Mouse (Mus musculus): ENCODE data around the gene Pik3cg.

The Pik3cg gene

DNA sequence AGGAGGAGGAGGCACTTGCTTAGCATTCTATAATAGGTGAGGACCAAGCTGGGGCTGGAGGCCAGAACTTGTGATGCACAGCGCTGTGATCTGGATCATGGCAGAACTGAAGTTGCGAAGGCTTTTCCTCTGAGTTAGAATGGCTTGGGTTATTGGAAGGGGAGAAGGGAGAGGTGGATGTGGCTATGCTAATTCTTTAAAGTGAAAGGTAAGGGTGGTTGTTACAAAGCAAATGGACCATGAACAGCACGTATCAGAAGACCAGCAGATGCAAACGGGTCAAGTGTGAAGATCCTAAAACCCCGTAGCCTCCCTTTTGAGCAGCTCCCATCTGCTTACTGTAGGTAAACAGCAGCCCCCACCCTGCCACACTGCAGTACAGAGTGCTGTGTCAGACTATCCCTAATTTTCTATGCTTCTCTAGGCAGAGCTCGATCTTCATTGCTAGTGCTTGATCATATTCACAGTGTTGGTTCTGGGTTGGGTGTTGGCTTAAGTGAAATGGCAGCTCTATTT is 7.3 kb downstream of the Pik3cg start:
- DNase-seq (ENCODE audit: low spot score): no peak

DNA sequence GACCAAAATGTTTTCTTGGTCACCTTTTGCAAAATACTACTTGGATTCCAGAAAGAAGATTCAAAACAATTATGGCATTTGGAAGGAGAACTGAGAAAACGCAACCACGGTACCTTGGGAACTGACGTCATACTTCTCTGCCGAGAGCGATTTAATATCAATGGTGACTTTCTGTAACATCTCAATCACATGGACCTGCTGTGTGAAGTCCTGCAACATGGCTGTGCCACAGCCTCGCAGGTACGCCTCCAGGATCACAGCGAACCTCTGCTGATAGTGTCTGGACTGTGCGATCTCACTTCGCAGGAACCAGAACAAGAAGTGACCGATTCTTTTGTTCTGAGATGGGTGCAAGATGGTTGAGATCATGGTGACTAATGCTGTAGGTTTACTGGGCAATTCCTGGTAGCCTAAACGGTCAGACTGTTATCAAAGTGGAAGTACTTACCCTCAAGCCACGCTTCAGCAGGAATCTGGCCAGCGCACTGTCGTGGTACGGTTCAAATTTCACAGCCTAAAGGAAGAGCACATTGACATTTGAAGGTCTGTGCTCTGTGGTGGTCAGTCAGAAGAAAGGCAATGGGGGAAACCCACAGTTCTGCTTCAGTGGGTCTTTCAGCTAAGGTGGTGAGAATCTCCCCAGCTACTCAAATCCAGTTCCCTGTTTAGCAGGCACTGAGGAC is 7.9 kb downstream of the Pik3cg start:
- DNase-seq (ENCODE audit: low spot score): no peak

DNA sequence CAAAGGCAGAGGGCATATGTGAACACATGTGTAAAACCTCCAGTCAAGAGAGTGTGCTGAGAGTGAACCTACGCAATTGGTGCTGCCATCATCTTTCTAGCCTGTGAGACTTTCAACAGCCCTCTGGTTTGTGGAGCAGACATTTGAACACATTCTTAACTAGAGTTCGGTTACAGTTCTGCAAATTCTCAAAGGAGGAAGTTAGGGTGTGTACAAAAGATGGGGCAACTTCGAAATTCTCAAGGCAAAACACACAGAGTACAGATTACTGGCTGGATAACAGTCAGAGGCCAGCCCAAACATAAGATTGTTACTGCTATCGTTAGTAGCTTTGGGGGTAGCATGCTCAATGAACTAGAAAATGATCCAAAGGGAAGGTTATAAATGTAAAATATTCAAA is 9.0 kb downstream of the Pik3cg start:
- no peak for DNase-seq (ENCODE audit: low spot score)

DNA sequence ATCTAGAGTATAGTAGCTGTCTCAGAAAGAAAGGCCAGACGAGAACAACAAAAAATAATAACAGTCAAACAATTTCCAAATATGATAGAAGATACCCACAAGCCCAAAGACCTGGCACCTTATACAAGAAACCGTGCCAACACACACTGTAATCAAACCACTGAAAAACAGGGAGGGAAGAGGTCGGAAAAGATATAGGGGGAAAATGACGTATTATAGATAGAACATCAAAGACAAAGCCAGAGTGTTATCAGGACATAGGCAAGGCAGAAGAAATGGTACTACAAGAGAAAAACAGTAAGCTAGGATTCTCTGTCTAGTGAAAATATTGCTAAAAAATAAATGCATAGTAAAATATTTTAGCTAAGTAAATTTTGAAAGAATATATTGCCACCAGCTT is 10.4 kb downstream of the Pik3cg start:
- no peak for DNase-seq (ENCODE audit: low spot score)

DNA sequence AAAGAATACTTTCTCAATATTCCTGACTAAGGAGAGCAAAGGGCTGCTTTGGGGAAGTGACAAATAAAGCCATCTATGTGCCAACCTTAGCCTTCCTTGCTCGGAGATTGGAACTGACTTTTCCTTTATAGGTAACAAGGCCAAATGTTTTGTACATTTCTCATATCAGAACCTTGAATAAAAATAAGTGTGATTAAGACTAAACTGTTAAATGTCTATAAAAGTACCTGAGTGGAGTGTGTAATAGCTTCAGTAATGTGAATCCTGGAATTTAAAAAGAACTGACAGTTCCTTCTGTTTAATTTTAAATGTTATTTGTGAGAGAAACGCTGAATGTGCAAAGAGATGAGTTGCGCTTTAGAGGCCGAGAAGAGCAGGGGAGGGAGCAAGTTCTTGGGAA is 13.5 kb downstream of the Pik3cg start:
- no peak for DNase-seq (ENCODE audit: low spot score)

DNA sequence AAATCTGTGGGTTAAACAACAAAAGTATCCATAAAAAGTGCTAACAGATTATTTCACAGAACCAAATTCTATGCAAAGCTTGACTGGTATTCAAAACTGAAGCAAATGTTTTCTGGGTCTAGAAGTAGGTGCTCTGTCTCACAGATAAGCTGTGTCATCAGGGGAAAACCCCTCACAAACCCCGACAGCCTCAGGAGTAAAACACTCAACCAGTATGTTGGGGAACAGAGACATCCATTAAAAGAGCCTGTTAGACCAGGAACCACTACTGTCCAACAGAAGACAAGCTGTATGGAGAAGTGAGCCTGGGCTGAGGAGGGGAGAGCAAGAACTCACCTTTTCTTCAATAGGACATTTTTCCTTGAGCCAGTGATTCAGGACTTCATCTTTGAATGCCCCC is 14.1 kb downstream of the Pik3cg start:
- DNase-seq (ENCODE audit: low spot score): no peak

DNA sequence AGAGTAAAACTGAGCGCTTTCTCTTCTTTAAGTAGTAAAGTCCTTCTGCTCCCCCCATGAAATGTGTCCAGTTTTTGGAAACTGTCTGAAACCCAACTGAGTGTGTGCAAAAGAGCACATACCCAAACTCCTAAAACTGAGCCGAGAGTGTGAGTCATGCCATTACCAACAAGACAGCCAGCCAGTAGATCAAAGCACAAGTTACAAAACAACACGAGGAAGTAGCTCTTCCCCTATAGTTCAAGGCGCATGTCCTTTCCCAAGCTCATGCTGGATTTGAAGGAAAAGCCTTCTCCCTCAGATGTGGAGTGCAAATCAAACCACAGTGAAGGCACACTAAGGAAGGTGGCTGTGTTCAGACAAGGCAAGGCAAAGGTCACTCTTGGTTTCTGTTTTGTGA is 17.5 kb downstream of the Pik3cg start:
- DNase-seq (ENCODE audit: low spot score): peak; percentile 28

DNA sequence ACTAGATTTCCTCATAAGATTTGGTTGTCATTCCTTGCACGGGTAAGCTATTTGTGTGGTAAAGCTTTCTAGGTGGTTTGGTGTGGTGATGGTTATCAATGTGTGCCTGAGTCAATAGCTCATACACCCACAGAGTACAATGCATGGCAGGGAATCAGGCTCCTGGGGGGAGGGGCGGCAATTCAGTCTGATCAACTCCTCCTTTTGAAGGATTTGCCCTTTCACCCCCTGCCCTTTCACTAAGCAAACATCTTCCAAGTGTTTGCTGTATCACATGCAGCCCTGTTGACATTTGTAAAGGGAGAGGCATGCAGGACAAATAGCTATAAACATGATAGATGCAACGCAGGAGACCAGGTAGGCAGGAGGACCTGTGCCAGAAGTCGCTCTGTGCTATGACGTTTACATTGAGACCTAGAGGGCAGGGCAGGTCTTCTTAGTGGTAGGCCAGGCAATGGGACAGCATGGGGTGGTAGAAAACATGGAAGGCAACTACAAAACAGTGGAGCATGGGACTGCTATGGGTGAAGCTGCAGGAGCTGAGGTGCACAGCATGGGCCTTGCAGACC is 20.7 kb downstream of the Pik3cg start:
- DNase-seq (ENCODE audit: low spot score): no peak

DNA sequence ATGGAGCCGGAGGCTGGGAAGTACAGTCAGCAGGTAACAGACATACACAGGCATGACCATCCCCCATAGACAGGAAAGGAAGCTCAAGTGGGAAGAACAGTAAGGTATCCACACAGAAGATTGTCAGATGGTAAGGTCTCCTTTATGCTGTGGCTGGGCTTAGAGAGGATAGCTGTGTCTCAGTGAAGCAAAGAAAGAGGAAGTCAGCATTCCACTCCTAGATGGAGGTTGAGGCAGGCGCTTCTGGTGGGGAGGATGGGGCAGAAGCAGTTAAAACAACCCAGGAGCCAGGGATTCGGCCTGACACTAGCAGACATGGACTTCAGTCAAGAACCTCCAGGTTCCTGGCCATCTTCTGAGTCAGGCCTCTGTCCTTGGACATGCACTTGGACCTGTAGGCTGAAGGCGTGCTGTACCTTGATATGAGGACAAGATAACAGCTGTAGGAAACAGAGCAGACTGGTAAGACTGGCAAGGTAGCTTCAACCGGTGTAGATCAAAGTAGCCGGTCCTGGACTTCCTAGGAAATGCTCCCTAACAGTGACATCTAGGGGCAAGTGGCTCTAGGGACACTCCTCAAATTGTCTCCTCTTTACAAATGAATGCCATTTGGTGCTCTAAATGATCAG is 21.7 kb downstream of the Pik3cg start:
- DNase-seq (ENCODE audit: low spot score): no peak

DNA sequence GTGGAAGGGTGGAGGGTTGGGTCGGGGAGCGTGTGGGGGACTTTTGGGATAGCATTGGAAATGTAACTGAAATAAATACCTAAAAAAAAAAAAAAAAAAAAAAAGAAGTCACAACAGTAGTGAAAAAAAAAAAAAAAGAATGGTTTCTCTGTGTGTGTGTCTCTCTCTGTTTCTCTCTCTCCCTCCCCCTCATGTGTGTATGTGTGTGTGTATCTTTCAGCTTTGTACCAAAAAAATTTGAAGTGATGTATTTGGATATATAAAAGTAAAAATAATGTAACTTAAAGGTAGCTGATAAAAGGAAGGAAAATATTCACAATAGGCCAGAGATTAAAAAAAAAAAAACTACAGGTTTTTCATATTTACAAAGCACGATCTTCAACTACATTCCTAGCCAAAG is 23.6 kb downstream of the Pik3cg start:
- no peak for DNase-seq (ENCODE audit: low spot score)

DNA sequence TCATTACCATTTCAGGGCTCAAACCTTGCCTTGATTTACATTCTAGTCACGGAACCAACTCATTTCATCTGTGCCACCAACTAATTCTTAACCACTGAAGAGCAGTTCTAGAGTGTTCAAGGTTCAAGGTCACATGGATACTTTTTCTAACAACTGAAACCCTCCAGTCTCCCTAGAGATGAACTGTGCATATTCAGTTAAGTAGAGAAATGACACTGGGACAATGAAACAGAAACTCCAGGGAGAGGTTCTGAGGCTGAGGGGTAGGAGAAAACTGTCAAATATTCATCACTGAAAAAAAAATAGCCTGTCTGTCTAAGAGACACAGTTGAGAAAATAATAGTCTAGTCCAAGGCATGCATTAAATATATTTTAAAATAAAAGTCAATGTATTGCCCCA is 24.9 kb downstream of the Pik3cg start:
- DNase-seq (ENCODE audit: low spot score): no peak

DNA sequence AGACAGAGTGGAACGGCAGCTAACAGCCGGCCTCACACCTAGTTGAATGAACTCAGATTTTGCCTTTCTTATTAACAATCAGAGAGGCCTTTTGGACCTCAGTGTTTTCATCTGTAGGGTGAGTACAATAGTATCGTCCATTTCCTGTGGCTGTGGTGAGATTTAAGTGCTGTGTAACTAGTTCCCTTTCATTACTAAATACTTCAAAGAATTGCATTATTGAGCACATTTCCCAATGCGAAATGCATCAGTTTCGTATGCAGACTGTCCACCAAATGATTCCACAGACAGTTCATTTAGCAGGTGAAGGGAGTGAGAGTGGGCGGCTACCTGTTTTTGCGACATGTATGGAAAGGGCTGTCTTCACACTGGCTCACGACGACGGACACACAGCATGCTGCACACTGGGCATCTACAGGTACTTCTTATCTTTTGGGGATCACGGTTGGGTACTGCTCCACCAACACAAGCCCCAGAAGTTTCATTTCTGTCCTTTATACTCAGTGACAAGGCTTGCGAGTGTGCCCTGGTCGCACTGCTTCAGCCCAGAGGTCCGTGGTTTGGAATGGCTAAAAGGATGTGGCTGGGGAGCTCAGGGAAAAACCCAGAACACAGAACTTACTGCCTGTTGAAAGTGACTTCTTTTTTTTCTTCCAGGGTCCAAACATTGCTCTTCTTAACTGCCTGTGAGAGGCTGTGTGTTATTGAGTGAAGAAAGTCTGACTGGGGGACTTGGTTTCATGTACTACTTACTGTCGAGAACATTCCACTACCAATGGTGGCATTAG is 25.6 kb downstream of the Pik3cg start:
- DNase-seq (ENCODE audit: low spot score): no peak

DNA sequence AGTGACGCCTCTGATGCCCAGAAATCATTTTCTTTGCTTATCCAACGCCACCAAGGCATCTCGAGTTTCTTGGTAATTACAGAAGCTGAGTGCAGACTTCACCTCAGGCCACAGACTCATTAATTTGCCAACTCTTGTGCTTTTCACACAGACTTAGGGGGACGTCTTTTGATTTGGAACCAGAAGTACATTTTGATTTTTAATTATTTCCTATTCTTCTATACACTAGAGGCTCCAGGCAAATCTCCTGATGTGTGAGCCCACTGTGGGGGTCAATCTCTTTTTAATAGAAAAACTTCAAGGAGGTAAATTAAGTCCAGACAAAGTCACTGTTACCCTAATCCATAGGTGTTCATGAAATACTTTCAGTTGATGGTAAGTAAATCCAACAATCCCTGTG is 26.6 kb downstream of the Pik3cg start:
- DNase-seq (ENCODE audit: low spot score): no peak

DNA sequence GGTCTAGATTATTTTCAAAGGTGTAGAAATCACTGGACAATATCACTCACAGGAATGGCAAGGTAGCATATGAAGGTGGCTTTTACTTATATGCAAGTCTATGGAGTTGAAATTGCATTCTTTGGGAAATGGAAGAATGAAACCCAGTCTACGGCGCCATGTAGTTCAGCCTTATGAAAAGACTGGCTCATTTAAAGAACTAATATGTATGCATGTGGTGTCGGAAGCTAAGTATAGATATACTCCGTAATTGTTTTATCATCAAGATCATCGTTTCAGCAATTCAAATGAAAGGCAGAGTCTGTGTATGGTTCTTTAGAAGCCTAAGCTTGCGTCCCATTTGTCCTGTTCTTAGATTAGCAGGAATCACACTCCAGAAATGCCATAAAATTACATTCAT is 34.0 kb downstream of the Pik3cg start:
- DNase-seq (ENCODE audit: low spot score): no peak

DNA sequence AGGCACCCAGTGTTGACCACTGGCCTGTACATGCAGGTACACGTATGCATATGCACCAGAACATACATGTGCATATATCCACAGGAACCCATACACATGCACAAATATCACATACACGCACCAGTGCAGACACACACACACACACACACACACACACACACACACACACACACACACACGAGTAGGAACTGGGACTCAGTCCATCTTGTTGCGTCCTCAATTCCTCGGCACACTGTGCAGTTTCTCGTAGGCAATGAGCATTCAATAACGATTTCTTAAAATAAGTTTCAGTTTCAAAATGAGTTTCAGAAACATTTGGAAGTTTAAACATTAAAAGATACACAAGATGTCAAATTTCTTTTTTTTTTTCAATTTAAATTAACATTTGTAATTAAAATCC is 35.6 kb downstream of the Pik3cg start:
- no peak for DNase-seq (ENCODE audit: low spot score)

DNA sequence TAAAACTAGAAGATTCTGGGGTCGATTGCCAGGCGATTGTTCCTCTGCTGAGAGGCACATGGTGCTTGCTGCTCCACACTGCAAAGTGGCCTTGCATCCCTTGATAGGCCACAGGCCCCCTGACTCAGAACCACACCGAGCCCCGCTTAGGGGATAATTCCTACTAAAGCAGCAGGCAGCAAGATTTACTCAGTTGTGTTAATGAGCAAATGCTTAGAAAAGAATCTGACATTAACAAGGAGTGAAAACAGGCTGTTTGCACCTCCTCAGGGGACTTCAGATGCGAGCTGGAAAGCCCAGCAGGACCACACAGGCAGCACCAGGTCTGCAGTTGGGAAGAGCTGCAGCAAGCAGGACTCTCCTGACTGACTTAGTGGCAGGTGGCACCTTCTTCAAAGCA is 39.3 kb downstream of the Pik3cg start:
- no peak for DNase-seq (ENCODE audit: low spot score)

DNA sequence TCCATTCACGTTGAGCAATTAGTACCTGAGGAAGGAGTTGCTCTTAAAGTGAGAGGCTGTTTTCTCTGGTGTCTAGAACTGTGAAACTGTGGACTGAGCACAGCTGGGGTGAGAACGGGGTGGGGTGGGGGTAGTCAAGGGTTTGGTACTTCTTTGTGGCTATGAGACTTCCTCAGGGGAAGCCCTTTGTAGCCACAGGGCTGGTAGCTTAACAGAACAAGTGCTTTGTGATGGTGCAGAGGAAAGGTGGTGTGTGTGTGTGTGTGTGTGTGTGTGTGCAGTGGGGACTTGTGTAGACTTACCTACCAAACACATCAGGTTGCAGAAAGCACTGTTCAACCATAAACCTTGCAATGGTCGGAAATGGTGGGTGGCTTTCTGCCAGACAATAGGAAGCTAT is 39.7 kb downstream of the Pik3cg start:
- no peak for DNase-seq (ENCODE audit: low spot score)

DNA sequence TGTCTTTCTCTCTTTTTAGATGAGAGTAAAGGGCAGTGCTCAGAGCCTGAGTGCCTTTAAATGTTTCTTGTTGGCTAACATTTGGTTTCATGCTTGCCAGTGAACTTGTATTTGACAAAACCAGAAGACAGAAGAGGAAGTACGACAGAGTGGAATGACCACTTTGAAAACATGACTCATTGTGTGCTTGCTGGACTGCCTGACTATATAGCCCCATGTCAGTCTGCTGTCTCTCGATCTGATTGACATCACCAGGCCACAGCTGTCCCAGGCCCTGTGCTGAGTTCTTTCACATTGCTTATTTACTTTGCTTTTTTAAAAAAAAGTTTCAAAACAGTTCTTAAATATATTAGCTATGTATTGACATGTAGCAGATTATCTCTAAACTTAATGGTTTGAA is 44.8 kb downstream of the Pik3cg start:
- no peak for DNase-seq (ENCODE audit: low spot score)

DNA sequence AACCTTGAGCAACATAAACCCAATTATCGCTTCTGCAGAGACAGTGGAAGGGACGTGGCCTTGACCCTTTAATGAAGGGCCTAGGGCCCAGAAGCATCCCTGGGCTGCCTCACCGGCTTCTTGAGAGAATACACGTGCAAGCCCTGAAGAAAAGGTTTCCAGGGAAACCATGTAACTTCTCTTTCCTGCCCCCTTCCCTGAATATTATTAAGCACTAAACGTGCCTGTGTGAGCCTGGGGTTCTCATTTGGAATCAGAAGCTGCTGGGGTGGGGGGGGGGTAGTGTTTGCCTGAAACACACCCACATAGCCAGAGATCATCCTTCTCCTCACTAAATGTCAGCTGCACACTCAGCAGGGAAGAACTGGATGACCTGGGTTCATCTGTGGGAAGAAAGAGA is 49.7 kb downstream of the Pik3cg start:
- DNase-seq (ENCODE audit: low spot score): no peak

DNA sequence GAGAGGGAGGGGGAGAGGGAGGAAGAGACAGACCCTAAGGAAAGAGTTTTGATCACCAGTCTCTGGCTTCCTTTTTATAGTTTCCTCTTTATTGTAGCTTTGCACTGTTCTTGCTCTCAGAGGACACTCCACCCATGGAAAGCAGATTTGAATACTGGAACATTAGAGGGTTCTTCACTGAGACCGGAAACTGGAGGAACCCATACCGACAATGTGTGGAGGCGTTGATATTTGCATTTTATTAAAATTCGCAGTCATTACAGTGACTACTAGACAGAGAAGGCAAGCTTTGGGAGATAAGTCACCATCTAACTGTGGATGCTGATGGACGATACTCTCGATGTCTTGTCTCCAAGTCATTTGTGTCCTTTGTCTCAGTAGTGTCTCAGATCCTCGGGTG is 61.9 kb downstream of the Pik3cg start:
- no peak for DNase-seq (ENCODE audit: low spot score)

DNA sequence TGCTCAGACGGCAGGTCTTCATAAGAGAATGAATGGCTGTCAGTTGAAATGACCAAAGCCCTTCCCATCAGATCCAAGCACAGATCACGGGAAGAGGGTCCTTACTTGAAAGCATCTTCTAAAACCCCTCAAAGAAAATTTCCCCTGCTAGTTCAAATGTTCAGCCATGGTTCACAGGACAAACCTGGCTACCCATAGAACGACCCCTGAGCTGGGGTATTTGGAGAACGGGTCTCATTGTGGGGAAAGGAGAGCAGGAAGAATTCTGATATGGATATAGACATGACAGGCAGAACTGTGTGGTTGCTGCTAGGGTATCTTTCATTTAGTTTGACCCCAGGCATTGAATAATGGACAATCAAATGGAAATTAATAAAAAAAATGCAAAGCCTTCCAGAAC is 62.8 kb downstream of the Pik3cg start:
- DNase-seq (ENCODE audit: low spot score): no peak

DNA sequence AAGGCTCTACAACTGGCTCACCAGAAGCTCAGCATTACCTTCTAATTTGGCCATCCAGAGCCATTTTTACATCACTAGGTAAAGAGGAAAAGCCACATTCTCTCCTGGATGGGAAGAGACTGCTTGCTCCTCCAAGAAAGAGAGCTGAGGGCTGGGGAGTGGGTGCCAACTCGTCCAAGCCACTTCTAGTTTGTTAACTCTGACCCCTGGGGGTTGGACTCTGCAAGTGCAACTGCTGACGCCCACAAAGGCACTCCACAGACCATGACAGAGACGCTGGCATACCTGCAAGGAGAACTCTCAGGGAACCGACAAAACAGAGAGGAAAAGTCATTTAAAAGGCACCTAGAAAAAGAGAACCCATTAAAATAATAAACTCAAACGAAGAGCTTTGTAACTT is 63.9 kb downstream of the Pik3cg start:
- peak; percentile 91 for DNase-seq (ENCODE audit: low spot score)

DNA sequence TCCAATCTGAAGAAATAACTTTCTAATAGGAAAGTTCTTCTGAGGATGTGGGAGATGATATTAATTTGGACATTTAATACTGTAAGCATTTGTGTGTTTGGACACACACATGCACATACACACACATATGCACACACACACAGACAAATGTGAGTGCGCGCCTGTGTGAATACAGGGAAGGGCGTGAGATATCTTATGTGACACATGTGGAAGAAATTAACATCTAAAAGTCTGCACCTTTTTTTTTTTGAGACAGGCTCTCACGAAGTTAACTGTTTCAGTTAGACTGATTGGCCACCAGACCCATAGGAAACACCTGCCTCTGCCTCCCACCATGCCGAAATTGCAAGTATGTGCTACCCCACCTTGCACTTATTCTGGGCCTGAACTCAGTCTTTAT is 64.7 kb downstream of the Pik3cg start:
- DNase-seq (ENCODE audit: low spot score): no peak

Measured in adipocyte (in vitro differentiated cells).